Mouse (Mus musculus) embryonic fibroblast, embryonic 13.5 days (primary cell): ENCODE results near the gene Dapl1.

Experiments used
- CTCF ChIP-seq: IDR thresholded peaks from 2 replicates; pipeline ENCODE4 v1.5.1; 2011; ENCODE audit warnings: mild to moderate bottlenecking, control low read depth, low read length, moderate library complexity, borderline replicate concordance; ENCODE audit not compliant: insufficient read depth
- POLR2A ChIP-seq: IDR thresholded peaks from 2 replicates; pipeline ENCODE4 v1.6.1; 2011; ENCODE audit warnings: low read depth, mild to moderate bottlenecking, control low read depth, low read length, moderate library complexity

- TF ChIP-seq CTCF (no peak), POLR2A (no peak)
These were observed 10.1 kb upstream of the Dapl1 start for GRCm38 (mm10) chr2:59474336-59474735.
